Mouse (Mus musculus) heart, postnatal 10 days (tissue): ENCODE results near the gene Tnf. TPM values are rescaled to one million over a fixed set of nuclear protein-coding genes. Genes with fewer than 3 reads are reported as not detected.
A peak's percentile ranks its signal among the peaks of the same experiment; 100 is the strongest.

Experiments
- DNase-seq, 2 experiments: peaks; one replicate each; pipeline ENCODE4 v3.0.0; 2021
- intact Hi-C: fragments of 180-260 bp; cut with DNase I; formaldehyde crosslinking; loops from one replicate; pipeline ENCODE4 v1.15.1; 2025
- total RNA-seq, 2 experiments: library from RNA; stranded (reverse); gene quantifications; 2 replicates each; pipeline ENCODE4 v1.2.3; 2021

Tnf gene
- total RNA-seq, 2 experiments from 2014 or later, result 0.72 to 0.87 TPM

- peak; percentile 72 to 83 for DNase-seq
- intact Hi-C loops, result no loop called here
These were observed 15.9 kb downstream of the Tnf start for GRCm38 (mm10) chr17:35185639-35186611.

- intact Hi-C loops, result no loop called here
These were observed 21.7 kb downstream of the Tnf start for GRCm38 (mm10) chr17:35180093-35180492.

GRCm38 (mm10) chr17:35178528-35178927 lies 23.3 kb downstream of the Tnf start:
- DNase-seq, result peak; percentile 77 to 83
- intact Hi-C loops, result loop anchor here (1.0 to 2.0 kb wide), 3 partner anchors 16 to 58 kb away; partner anchors contain the start of gene Ltb

More at GRCm38 (mm10) chr17:35180093-35180492, 21.7 kb downstream of the Tnf start:
- DNase-seq, result no peak

- intact Hi-C loops, result no loop called here
- no peak for DNase-seq
These were observed 25.8 kb downstream of the Tnf start, which contains the start of gene Aif1 for GRCm38 (mm10) chr17:35175968-35176367. TSS of gene Aif1 (minus strand) at chr17:35176068.

- intact Hi-C loops, result no loop called here
- no peak for DNase-seq
These were observed 26.4 kb downstream of the Tnf start for GRCm38 (mm10) chr17:35175382-35175781.

- no peak for DNase-seq
- intact Hi-C loops, result no loop called here
These were observed 27.4 kb downstream of the Tnf start for GRCm38 (mm10) chr17:35174201-35174977.

- intact Hi-C loops, result no loop called here
- DNase-seq, result no peak
These were observed 28.5 kb downstream of the Tnf start for GRCm38 (mm10) chr17:35173329-35173728.

GRCm38 (mm10) chr17:35172445-35173234 lies 29.2 kb downstream of the Tnf start:
- intact Hi-C loops, result no loop called here
- DNase-seq, result no peak

GRCm38 (mm10) chr17:35168541-35169207 lies 33.1 kb downstream of the Tnf start:
- intact Hi-C loops, result no loop called here
- DNase-seq, result no peak

- intact Hi-C loops, result loop anchor here (2.0 kb wide), 1 partner anchor 65 kb away; the partner anchor contains the start of gene Atp6v1g2
- no peak for DNase-seq
These were observed 34.0 kb downstream of the Tnf start for GRCm38 (mm10) chr17:35167794-35168193.

- peak; percentile 55 to 69 for DNase-seq
- intact Hi-C loops, result loop anchor here (2.0 kb wide), 1 partner anchor 66 kb away; the partner anchor contains the start of gene Atp6v1g2
These were observed 35.3 kb downstream of the Tnf start for GRCm38 (mm10) chr17:35166352-35167035.

- intact Hi-C loops, result loop anchor here (2.0 kb wide), 1 partner anchor 67 kb away; the partner anchor contains the start of gene Atp6v1g2
- DNase-seq, result no peak
These were observed 36.2 kb downstream of the Tnf start for GRCm38 (mm10) chr17:35165451-35166155.

GRCm38 (mm10) chr17:35164568-35165450 lies 37.0 kb downstream of the Tnf start, which contains the start of gene Prrc2a:
TSS of gene Prrc2a (minus strand) at chr17:35164897.
- intact Hi-C loops, result loop anchor here (5.0 kb wide), 1 partner anchor 38 kb away; the partner anchor contains the start of gene D17H6S53E
- DNase-seq, result peak; percentile 99

- intact Hi-C loops, result loop anchor here (5.0 kb wide), 1 partner anchor 37 kb away; the partner anchor contains the start of gene D17H6S53E
- no peak for DNase-seq
These were observed 37.6 kb downstream of the Tnf start for GRCm38 (mm10) chr17:35164218-35164567.

- intact Hi-C loops, result loop anchor here (2.0 to 5.0 kb wide), 2 partner anchors 27 to 36 kb away; partner anchors contain the start of gene D17H6S53E
- DNase-seq, result peak; percentile 37 to 53
These were observed 38.3 kb downstream of the Tnf start for GRCm38 (mm10) chr17:35163326-35164081.

- DNase-seq, result peak; percentile 47 to 56
- intact Hi-C loops, result loop anchor here (2.0 to 5.0 kb wide), 2 partner anchors 26 to 35 kb away; partner anchors contain the start of gene D17H6S53E
These were observed 39.1 kb downstream of the Tnf start for GRCm38 (mm10) chr17:35162730-35163129.
